Mouse (Mus musculus) splenic B cell, adult 2 months (primary cell): Measurements from ENCODE around the gene Ei24.

Experiments used
- DNase-seq: peaks from one replicate; pipeline ENCODE4 v3.0.0-alpha.2; 2011; ENCODE audit warnings: low read depth, low spot score
- H3K27me3 ChIP-seq: 2 replicates; pipeline ENCODE4 v1.6.1; 2012; ENCODE audit warnings: mild to moderate bottlenecking, low read length, moderate library complexity, mixed read lengths; ENCODE audit not compliant: control insufficient read depth, poor library complexity, insufficient read depth, severe bottlenecking
- H3K36me3 ChIP-seq: 2 replicates; pipeline ENCODE4 v1.6.1; 2012; ENCODE audit warnings: mild to moderate bottlenecking, low read length, moderate library complexity, mixed read lengths; ENCODE audit not compliant: control insufficient read depth, poor library complexity, insufficient read depth, severe bottlenecking

The Ei24 gene

GRCm38 (mm10) chr9:36796781-36797555 is at the start of gene Ei24:
TSS of gene Ei24 (minus strand) at chr9:36797393.
- DNase-seq = peak; percentile 73
- Histone ChIP-seq H3K27me3 (no peaks in the 10 kb centered on the region; the same call in 1 of the 2 replicates), H3K36me3 (no peaks in the 10 kb centered on the region)

GRCm38 (mm10) chr9:36846346-36846745 is 49.2 kb upstream of the Ei24 start:
- DNase-seq = no peak
- H3K36me3 ChIP-seq = no peaks in the 10 kb centered on the region
- no peaks in the 10 kb centered on the region for H3K27me3 ChIP-seq

- no peaks in the 10 kb centered on the region; the same call in 1 of the 2 replicates for H3K27me3 ChIP-seq
- DNase-seq = no peak
- H3K36me3 ChIP-seq = no peaks in the 10 kb centered on the region
Measured at GRCm38 (mm10) chr9:36833914-36834313, 36.7 kb upstream of the Ei24 start.

DNA sequence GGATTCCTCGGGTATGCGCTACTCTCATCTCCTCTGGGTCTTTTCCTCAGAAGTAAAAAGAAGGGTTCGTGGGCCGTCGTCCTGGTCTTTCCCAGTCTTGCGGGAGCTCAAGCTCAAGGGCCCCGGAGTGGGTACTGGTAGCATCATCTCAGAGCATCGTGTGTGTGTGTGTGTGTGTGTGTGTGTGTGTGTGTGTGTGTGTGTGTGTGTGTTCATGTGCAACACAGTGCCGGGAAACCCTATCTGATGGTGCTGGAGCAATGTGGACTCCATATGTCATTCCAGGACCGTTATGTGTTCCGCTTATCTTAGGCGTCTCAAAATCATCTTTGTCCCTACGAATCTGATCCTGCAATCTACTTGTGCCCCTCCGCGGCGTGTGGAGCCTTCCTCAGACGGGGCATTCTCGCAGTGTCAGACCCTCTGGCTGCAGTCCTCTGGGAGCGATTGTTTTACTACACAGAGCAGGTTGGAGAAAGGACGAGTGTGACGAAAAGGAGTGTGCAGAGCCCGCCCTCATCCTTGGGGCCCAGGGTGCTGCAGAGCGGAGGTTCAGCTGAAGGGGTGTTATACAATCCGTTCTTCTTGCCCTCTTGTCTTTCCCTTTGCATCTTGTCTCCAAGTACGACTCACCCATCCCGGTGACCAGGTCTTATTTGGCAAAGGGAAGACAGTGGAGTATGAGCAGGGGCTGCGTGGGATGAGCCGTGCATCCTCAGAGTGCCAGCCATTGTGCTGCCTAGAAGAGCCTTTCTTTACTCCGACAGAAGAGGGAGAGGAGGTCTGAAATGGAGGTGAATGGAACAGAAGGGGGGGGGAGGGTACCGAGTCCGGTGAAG is 36.1 kb upstream of the Ei24 start:
- DNase-seq = no peak
- no peaks in the 10 kb centered on the region; the same call in 1 of the 2 replicates for H3K27me3 ChIP-seq
- H3K36me3 ChIP-seq = no peaks in the 10 kb centered on the region

DNA sequence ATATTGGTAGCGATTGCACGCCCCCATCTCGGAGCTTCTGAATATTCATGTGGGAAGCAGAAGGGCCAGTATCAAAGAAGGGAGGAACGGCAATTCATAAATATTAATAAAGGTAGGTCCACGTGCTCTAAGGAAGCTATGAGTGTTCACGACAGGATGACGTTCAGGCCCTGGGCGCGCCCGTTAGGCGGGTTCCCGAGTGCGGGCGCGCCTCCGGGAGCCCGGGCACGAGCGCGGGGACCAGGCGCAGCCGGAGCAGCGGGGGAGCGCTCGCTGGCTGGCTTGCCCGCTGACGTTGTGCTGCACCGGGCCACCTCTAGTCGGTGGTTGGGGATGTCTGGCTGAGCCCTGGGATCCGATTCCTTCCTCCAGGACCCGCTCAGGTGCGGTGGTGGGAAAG is 35.3 kb upstream of the Ei24 start:
- no peaks in the 10 kb centered on the region for H3K36me3 ChIP-seq
- DNase-seq = no peak
- H3K27me3 ChIP-seq = no peaks in the 10 kb centered on the region; the same call in 1 of the 2 replicates

DNA sequence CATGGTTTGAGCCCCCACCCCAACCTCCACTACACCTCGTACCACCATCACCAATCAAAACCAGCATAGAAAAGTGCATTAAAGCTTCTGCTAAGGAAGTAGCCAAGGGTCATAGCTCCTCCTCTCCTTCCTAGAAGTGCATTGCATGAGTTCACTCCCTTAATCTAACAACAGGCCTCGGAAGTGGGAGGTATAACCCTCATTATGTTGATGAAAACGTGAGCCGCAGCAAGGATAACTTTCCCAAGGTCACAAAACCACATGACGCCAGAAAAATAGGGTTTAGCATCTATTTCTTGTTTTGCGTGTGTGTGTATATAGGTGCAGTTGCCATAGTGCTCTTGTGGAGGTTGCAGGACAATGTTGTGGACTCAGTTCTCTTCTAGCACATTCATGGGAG is 34.2 kb upstream of the Ei24 start:
- Histone ChIP-seq H3K36me3 (no peaks in the 10 kb centered on the region), H3K27me3 (no peaks in the 10 kb centered on the region; the same call in 1 of the 2 replicates)
- DNase-seq = no peak

DNA sequence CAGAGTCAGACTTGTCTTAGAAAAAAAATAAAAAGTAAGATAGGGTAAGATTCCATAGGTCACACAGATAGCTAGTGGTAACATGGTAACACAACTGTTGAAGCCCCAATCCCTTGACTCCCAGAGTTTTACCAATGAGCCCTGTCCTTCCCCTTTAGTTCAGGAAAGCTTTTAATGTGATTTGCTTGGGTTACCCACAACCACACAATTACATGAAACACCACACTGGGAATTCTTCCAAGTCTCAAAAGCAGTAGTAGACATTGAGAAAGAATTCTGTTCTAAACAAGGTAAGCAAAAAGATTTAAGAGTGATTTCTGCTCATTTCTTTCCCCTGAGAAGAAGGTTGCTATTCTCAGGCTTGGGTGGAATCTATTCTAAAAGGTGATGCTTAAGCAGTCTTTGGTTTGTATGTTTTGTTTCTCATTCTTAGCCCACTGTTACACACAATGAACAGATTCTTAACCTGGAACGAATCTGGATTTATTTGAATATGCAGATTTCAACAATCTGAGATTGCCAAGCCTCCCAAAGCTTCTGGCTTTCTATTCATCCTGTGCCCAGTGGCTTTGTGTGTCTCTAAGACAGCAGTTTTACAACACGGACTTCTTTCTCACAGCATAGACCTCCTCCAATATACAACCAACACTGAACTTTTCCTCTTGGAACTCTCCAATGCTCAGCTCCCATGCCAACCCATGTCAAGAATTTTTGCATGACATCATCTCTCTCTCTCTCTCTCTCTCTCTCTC is 29.6 kb upstream of the Ei24 start:
- H3K36me3 ChIP-seq = no peaks in the 10 kb centered on the region
- DNase-seq = no peak
- H3K27me3 ChIP-seq = no peaks in the 10 kb centered on the region

DNA sequence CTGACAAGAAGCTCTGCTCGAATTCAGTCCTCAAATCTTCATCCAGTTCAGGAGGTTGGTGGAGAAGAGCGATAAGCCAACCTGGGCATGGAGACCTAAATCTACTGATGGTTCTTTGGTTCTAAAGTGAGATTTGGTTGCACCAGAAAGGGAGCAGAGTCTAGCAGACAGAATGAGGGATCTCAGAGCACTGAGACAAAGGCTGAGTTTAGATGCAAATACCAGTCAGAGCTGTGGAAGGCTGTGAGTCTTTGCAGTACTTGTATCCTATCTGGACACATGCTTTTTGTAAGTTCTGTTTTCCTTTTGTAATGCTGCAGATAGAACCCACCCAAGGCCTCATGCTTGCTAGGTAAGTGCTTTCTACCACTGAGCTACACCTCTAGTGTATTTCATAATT is 24.8 kb upstream of the Ei24 start:
- Histone ChIP-seq H3K27me3 (no peaks in the 10 kb centered on the region), H3K36me3 (no peaks in the 10 kb centered on the region)
- no peak for DNase-seq

- Histone ChIP-seq H3K36me3 (no peaks in the 10 kb centered on the region), H3K27me3 (no peaks in the 10 kb centered on the region)
- DNase-seq = no peak
Measured at GRCm38 (mm10) chr9:36821644-36822000, 24.4 kb upstream of the Ei24 start, which contains the start of gene Fez1. TSS of gene Fez1 (plus strand) at chr9:36821864.

GRCm38 (mm10) chr9:36820969-36821643 is 23.9 kb upstream of the Ei24 start:
- DNase-seq = no peak
- no peaks in the 10 kb centered on the region for H3K27me3 ChIP-seq
- H3K36me3 ChIP-seq = no peaks in the 10 kb centered on the region

GRCm38 (mm10) chr9:36818905-36819304 is 21.7 kb upstream of the Ei24 start:
- H3K36me3 ChIP-seq = no peaks in the 10 kb centered on the region
- DNase-seq = no peak
- H3K27me3 ChIP-seq = no peaks in the 10 kb centered on the region

- no peaks in the 10 kb centered on the region for H3K36me3 ChIP-seq
- no peaks in the 10 kb centered on the region; the same call in 1 of the 2 replicates for H3K27me3 ChIP-seq
- DNase-seq = no peak
Measured at GRCm38 (mm10) chr9:36814486-36814885, 17.3 kb upstream of the Ei24 start.

DNA sequence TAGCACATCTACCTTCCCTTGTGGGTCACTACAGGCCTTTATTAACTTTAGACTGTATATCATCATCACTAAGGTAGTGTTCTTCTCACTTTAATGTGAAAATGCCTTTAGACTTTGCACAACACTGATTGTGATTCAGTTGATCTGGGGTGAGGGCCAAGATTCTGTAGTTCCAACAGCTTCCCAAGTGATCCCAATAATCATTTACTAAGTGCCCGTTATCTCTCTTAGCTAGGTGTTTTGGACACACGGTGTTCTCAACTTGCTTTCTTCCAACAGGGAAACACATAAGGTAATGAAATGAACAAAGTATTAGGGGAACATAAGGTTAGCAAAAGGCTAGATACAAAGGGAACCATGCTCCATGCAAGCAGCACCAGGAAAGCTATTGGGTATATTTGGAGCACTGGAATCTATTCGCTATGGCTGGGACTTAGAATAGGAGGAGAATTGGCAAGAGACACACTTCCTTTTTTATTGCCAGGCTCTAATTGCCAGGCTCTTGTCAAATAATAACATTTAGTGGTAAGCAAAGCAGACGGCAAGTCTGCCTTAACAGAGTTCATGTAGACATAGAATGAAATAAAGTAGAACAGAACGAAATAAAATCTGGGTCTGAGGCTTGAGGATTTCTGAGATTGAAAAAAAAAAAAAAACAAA is 11.1 kb upstream of the Ei24 start:
- DNase-seq = no peak
- no peaks in the 10 kb centered on the region; the same call in 1 of the 2 replicates for H3K27me3 ChIP-seq
- H3K36me3 ChIP-seq = no peaks in the 10 kb centered on the region
